8 mouse cellular contexts compared by ENCODE assay signal in genomic region chr12:16533331-16533828, GRCm38 (mm10).
DNase-seq lines count a peak whose midpoint lies in the region; ATAC-seq and TF ChIP-seq lines count a peak whose summit lies in the region.

No protein-coding gene starts in this region.

- no peak for TF ChIP-seq EP300 in MEL (IDR thresholded peaks at IDR 0.05; ENCODE audit: low read depth in 1 of 2, low read length in 2 of 2)

- H3K4me3 ChIP-seq in MEL (ENCODE audit: control insufficient read depth in 1 of 2, insufficient read depth in 1 of 2, low read depth in 2 of 2, low read length in 2 of 2): no peak overlapping the region
- H3K4me3 ChIP-seq in cerebellum, adult 2 months (replicated peaks; ENCODE audit: insufficient read depth, low read depth, low read length): no peak overlapping the region
- H3K4me3 ChIP-seq in hindbrain, embryonic 11.5 days (ENCODE audit: low read depth, low read length): no peak overlapping the region

- peak in 2 of 3 experiments; percentile 31 to 36; a peak in 4 of 6 replicates for TF ChIP-seq CTCF in MEL (IDR thresholded peaks at IDR 0.05 in 2 of 3, conservative IDR thresholded peaks at IDR 0.05 in 1 of 3; ENCODE audit: control insufficient read depth in 1 of 3, insufficient read depth in 1 of 3, low read depth in 2 of 3, low read length in 3 of 3, poor library complexity in 1 of 3, severe bottlenecking in 1 of 3)
- peak; percentile 55 for TF ChIP-seq CTCF in cerebellum, adult 2 months (IDR thresholded peaks at IDR 0.05; ENCODE audit: borderline replicate concordance, insufficient read depth, low read depth, low read length)

- WGBS in cerebellum, adult 2 months: 27% methylated on average over 4 of the region's 4 CpGs
- WGBS in hindbrain, embryonic 11.5 days: 24% methylated on average over 4 of the region's 4 CpGs

- ATAC-seq in frontal cortex, adult (ENCODE audit: low TSS enrichment): peak; percentile 89
- ATAC-seq in hindbrain, embryonic 11.5 days (ENCODE audit: low FRiP score): peak; percentile 80

- H3K79me2 ChIP-seq in MEL (ENCODE audit: control insufficient read depth, insufficient read depth, low read length, poor library complexity): no peaks in the 10 kb centered on the region

- DNase-seq in MEL (ENCODE audit: low read depth, low spot score): peak; percentile 7
- DNase-seq in cerebellum, adult 2 months: peak; percentile 63 to 66
- DNase-seq in hindbrain, embryonic 11.5 days (ENCODE audit: low spot score): peak; percentile 91
- DNase-seq in layer of hippocampus, postnatal 10 days (ENCODE audit: low spot score in 2 of 2): peak; percentile 91 to 93
- DNase-seq in lung, postnatal 36 days: peak; percentile 84
- peak; percentile 72 for DNase-seq in retina, postnatal 7 days (ENCODE audit: low read depth, low spot score)
- DNase-seq in thymus, postnatal 4 days: peak; percentile 64

- H3K9me3 ChIP-seq in MEL (replicated peaks; ENCODE audit: insufficient read depth, low read length): no peaks in the 10 kb centered on the region
- no peaks in the 10 kb centered on the region for H3K9me3 ChIP-seq in hindbrain, embryonic 11.5 days (ENCODE audit: control insufficient read depth, low read length)

- H3K4me1 ChIP-seq in MEL (ENCODE audit: control insufficient read depth in 1 of 2, insufficient read depth in 2 of 2, low read length in 2 of 2): no peaks in the 10 kb centered on the region
- no peaks in the 10 kb centered on the region for H3K4me1 ChIP-seq in cerebellum, adult 2 months (ENCODE audit: control insufficient read depth, insufficient read depth, low read length)
- H3K4me1 ChIP-seq in hindbrain, embryonic 11.5 days (replicated peaks; ENCODE audit: control insufficient read depth, insufficient read depth, low read length): 0 out of 2 replicates have a peak, but pooled peaks cover 2% of the 10 kb centered on the region

- H3K4me2 ChIP-seq in hindbrain, embryonic 11.5 days (replicated peaks; ENCODE audit: low read depth, low read length): no peak overlapping the region

- no peaks in the 10 kb centered on the region for H3K36me3 ChIP-seq in MEL (ENCODE audit: control insufficient read depth in 1 of 2, insufficient read depth in 2 of 2, low read length in 2 of 2)
- H3K36me3 ChIP-seq in hindbrain, embryonic 11.5 days (ENCODE audit: control insufficient read depth, insufficient read depth, low read length): peaks cover under 1% of the 10 kb centered on the region; the same call in 1 of the 2 replicates

- H3K9ac ChIP-seq in MEL (ENCODE audit: control insufficient read depth, low read depth, low read length, poor library complexity, severe bottlenecking): no peak overlapping the region
- peak overlapping the region; percentile 44; the same call in 1 of the 2 replicates for H3K9ac ChIP-seq in hindbrain, embryonic 11.5 days (ENCODE audit: low read depth, low read length)

- TF ChIP-seq POLR2A in MEL (IDR thresholded peaks at IDR 0.05; ENCODE audit: control insufficient read depth in 1 of 2, insufficient read depth in 1 of 2, low read depth in 1 of 2, low read length in 2 of 2, poor library complexity in 1 of 2): no peak
- TF ChIP-seq POLR2A in cerebellum, adult 2 months (IDR thresholded peaks at IDR 0.05; ENCODE audit: borderline replicate concordance, insufficient read depth, low read length): no peak

- peak; percentile 36 for TF ChIP-seq RAD21 in MEL (IDR thresholded peaks at IDR 0.05; ENCODE audit: low read depth, low read length)

- no peak overlapping the region for H3K27ac ChIP-seq in MEL (ENCODE audit: control insufficient read depth, low read depth, low read length)
- H3K27ac ChIP-seq in cerebellum, adult 2 months (ENCODE audit: insufficient read depth, low read length): no peak overlapping the region
- no peak overlapping the region for H3K27ac ChIP-seq in hindbrain, embryonic 11.5 days (ENCODE audit: low read depth, low read length)

- H3K27me3 ChIP-seq in MEL (ENCODE audit: control insufficient read depth in 1 of 2, insufficient read depth in 2 of 2, low read length in 2 of 2): no peaks in the 10 kb centered on the region; a peak in 1 of 4 replicates
- no peaks in the 10 kb centered on the region for H3K27me3 ChIP-seq in cerebellum, adult 2 months (ENCODE audit: control insufficient read depth, insufficient read depth, low read length)
- no peaks in the 10 kb centered on the region for H3K27me3 ChIP-seq in hindbrain, embryonic 11.5 days (ENCODE audit: control insufficient read depth, insufficient read depth, low read length)

TF ChIP-seq in MEL, 35 proteins besides CTCF, POLR2A, EP300 and RAD21:
- TF ChIP-seq GABPA (IDR thresholded peaks at IDR 0.05; ENCODE audit: low read depth, low read length) (no peak), SMC3 (IDR thresholded peaks at IDR 0.05; ENCODE audit: low read depth, low read length) (peak; percentile 40), CHD2 (IDR thresholded peaks at IDR 0.05; ENCODE audit: low read length) (no peak)
TF ChIP-seq in MEL: peak in this region for 1.

Comparison
In these comparisons a context has a peak if more than half of its experiments do, and no peak if none do; other contexts are left out.
1. DNase-seq: peak in every context shown above with its lines; median percentile 92 in layer of hippocampus, postnatal 10 days; 91 in hindbrain, embryonic 11.5 days; 84 in lung, postnatal 36 days; 72 in retina, postnatal 7 days; 64 in cerebellum, adult 2 months; 64 in thymus, postnatal 4 days; 7 in MEL.